Mouse (Mus musculus) 3134 (cell line): ENCODE measurements around the gene Snapin.

ENCODE experiments used
- DNase-seq: peaks from one replicate; pipeline ENCODE4 v3.0.0-alpha.2; 2011; ENCODE audit warnings: low spot score; ENCODE audit not compliant: insufficient read length; ENCODE audit errors: extremely low read depth

Snapin gene

GRCm38 (mm10) chr3:90506362-90506761, 15.5 kb upstream of the Snapin start:
- no peak for DNase-seq

GRCm38 (mm10) chr3:90505216-90505615, 14.4 kb upstream of the Snapin start:
- no peak for DNase-seq

GRCm38 (mm10) chr3:90503444-90503843, 12.6 kb upstream of the Snapin start:
- no peak for DNase-seq

GRCm38 (mm10) chr3:90497597-90497996, 6.8 kb upstream of the Snapin start:
- DNase-seq: no peak

GRCm38 (mm10) chr3:90495850-90496525, 5.2 kb upstream of the Snapin start:
- DNase-seq: no peak

GRCm38 (mm10) chr3:90493831-90494540, 3.2 kb upstream of the Snapin start:
- DNase-seq: no peak

GRCm38 (mm10) chr3:90491350-90491749, 517 bp upstream of the Snapin start:
- DNase-seq: peak; percentile 69

- no peak for DNase-seq
These were observed 2.3 kb downstream of the Snapin start for GRCm38 (mm10) chr3:90488576-90488975.

- DNase-seq: peak; percentile 26
These were observed 3.8 kb downstream of the Snapin start for GRCm38 (mm10) chr3:90486998-90487397.

GRCm38 (mm10) chr3:90475831-90476611, 14.8 kb downstream of the Snapin start, which contains the start of gene Ilf2:
Ilf2 (plus strand) TSS chr3:90476126.
- DNase-seq: peak; percentile 98

GRCm38 (mm10) chr3:90475151-90475830, 15.5 kb downstream of the Snapin start:
- DNase-seq: peak; percentile 31

GRCm38 (mm10) chr3:90472213-90472612, 18.6 kb downstream of the Snapin start:
- no peak for DNase-seq

GRCm38 (mm10) chr3:90467618-90468300, 23.1 kb downstream of the Snapin start:
- DNase-seq: no peak

GRCm38 (mm10) chr3:90466311-90466766, 24.5 kb downstream of the Snapin start:
- no peak for DNase-seq

- DNase-seq: no peak
These were observed 25.0 kb downstream of the Snapin start, which contains the start of gene Npr1 for GRCm38 (mm10) chr3:90465686-90466310. Npr1 (minus strand) TSS chr3:90465866.

GRCm38 (mm10) chr3:90465081-90465685, 25.6 kb downstream of the Snapin start:
- DNase-seq: no peak

- no peak for DNase-seq
These were observed 26.2 kb downstream of the Snapin start for GRCm38 (mm10) chr3:90464552-90465080.

GRCm38 (mm10) chr3:90462579-90462978, 28.3 kb downstream of the Snapin start:
- no peak for DNase-seq

GRCm38 (mm10) chr3:90461935-90462334, 28.9 kb downstream of the Snapin start:
- DNase-seq: no peak
